Mouse (Mus musculus): ENCODE measurements around the gene Spata2.
A peak's percentile ranks its signal among the peaks of the same experiment; 100 is the strongest.

- TF ChIP-seq CTCF (conservative IDR thresholded peaks at IDR 0.05; ENCODE audit: low read length) (peak; percentile 74), NANOG (IDR thresholded peaks at IDR 0.05; ENCODE audit: borderline replicate concordance, low read length) (no peak), POU5F1 (IDR thresholded peaks at IDR 0.05; ENCODE audit: borderline replicate concordance, low read length) (no peak)
Measured at GRCm38 (mm10) chr2:167497272-167497671, 4.6 kb upstream of the Spata2 start.

All from E14TG2a.4 (cell line).